Mouse (Mus musculus) CH12.LX (cell line): Measurements from ENCODE around the gene Ppp1r16b. TPM values are rescaled to one million over a fixed set of nuclear protein-coding genes. Genes with fewer than 3 reads are reported as not detected.
A peak's percentile ranks its signal among the peaks of the same experiment; 100 is the strongest.

Source experiments
- DNase-seq: peaks from one replicate; pipeline ENCODE4 v3.0.0-alpha.2; 2013; ENCODE audit errors: extremely low read depth
- H3K27ac ChIP-seq: 2 replicates; pipeline ENCODE4 v1.5.1; 2012; ENCODE audit warnings: low read depth, mild to moderate bottlenecking, control low read depth, moderate library complexity; ENCODE audit not compliant: insufficient read depth
- H3K27me3 ChIP-seq: replicated peaks from 2 replicates; pipeline ENCODE3; 2012; ENCODE audit warnings: inconsistent platforms
- H3K36me3 ChIP-seq, 2 experiments: replicated peaks in 1 of 2; 2 replicates each; pipeline versions ENCODE3 to v1.6.1; 2012; ENCODE audit warnings: inconsistent platforms in 1 of 2, low read length in 1 of 2, mild to moderate bottlenecking in 1 of 2, mixed read lengths in 1 of 2, moderate library complexity in 1 of 2; ENCODE audit not compliant: control insufficient read depth in 1 of 2, insufficient read depth in 1 of 2
- H3K4me1 ChIP-seq, 2 experiments: 2 replicates each; pipeline ENCODE4 v1.6.1; 2012; ENCODE audit warnings: inconsistent platforms in 1 of 2, moderate library complexity in 1 of 2; ENCODE audit not compliant: insufficient read depth in 2 of 2, control insufficient read depth in 1 of 2
- H3K4me2 ChIP-seq: 2 replicates; pipeline ENCODE4 v1.6.1; 2012; ENCODE audit warnings: low read depth, mild to moderate bottlenecking, control low read depth; ENCODE audit not compliant: poor library complexity, insufficient read depth, severe bottlenecking
- H3K4me3 ChIP-seq, 3 experiments: fragments of 150-350 bp in 1 of 3; sonication (generic) in 1 of 3; replicated peaks in 1 of 3; 2 replicates each; pipeline versions ENCODE3 to v1.5.1; 2011 to 2012; ENCODE audit warnings: low read depth in 2 of 3, low read length in 2 of 3, mild to moderate bottlenecking in 2 of 3, moderate library complexity in 2 of 3, control low read depth in 1 of 3, improper control_type of control experiment in 1 of 3, inconsistent platforms in 1 of 3, mixed read lengths in 1 of 3; ENCODE audit not compliant: poor library complexity in 1 of 3
- H3K79me2 ChIP-seq: replicated peaks from 2 replicates; pipeline ENCODE4 v1.6.1; 2012; ENCODE audit warnings: mild to moderate bottlenecking, moderate library complexity; ENCODE audit not compliant: control insufficient read depth, poor library complexity, insufficient read depth, severe bottlenecking; ENCODE audit errors: extremely low read depth
- H3K9ac ChIP-seq: 2 replicates; pipeline ENCODE4 v1.6.1; 2012; ENCODE audit warnings: low read depth, mild to moderate bottlenecking, control low read depth, moderate library complexity; ENCODE audit not compliant: insufficient read depth
- H3K9me3 ChIP-seq: replicated peaks from 2 replicates; pipeline ENCODE3; 2012; ENCODE audit warnings: low read length, inconsistent platforms, mixed read lengths
- EP300 ChIP-seq: IDR thresholded peaks from 2 replicates; pipeline ENCODE4 v1.6.1; 2011; ENCODE audit warnings: low read length, improper control_type of control experiment
- IRF4 ChIP-seq: IDR thresholded peaks from 2 replicates; pipeline ENCODE4 v1.6.1; 2014; ENCODE audit warnings: low read depth, mild to moderate bottlenecking, inconsistent platforms, low read length, improper control_type of control experiment
- JUN ChIP-seq: IDR thresholded peaks from 2 replicates; pipeline ENCODE4 v1.6.1; 2011; ENCODE audit warnings: low read depth, mild to moderate bottlenecking, low read length, improper control_type of control experiment, moderate library complexity; ENCODE audit not compliant: insufficient read depth
- MAFK ChIP-seq: IDR thresholded peaks from 2 replicates; pipeline ENCODE4 v1.6.1; 2011; ENCODE audit warnings: low read length, improper control_type of control experiment; ENCODE audit not compliant: insufficient replicate concordance
- MAZ ChIP-seq: IDR thresholded peaks from 2 replicates; pipeline ENCODE4 v1.6.1; 2012; ENCODE audit warnings: low read depth, mild to moderate bottlenecking, inconsistent platforms, low read length, improper control_type of control experiment, moderate library complexity
- NRF1 ChIP-seq: IDR thresholded peaks from 2 replicates; pipeline ENCODE4 v1.6.1; 2014; ENCODE audit warnings: low read depth, mild to moderate bottlenecking, inconsistent platforms, low read length, improper control_type of control experiment, moderate library complexity
- RCOR1 ChIP-seq: conservative IDR thresholded peaks from 2 replicates; pipeline ENCODE4 v1.6.1; 2012; ENCODE audit warnings: low read depth, mild to moderate bottlenecking, inconsistent platforms, low read length, improper control_type of control experiment
- SIN3A ChIP-seq: IDR thresholded peaks from 2 replicates; pipeline ENCODE4 v1.6.1; 2012; ENCODE audit warnings: low read length, improper control_type of control experiment, inconsistent platforms
- ZC3H11A ChIP-seq: IDR thresholded peaks from 2 replicates; pipeline ENCODE4 v1.6.1; 2012; ENCODE audit warnings: low read depth, mild to moderate bottlenecking, inconsistent platforms, low read length, improper control_type of control experiment
- ZKSCAN1 ChIP-seq: IDR thresholded peaks from 2 replicates; pipeline ENCODE4 v1.6.1; 2012; ENCODE audit warnings: low read depth, inconsistent platforms, low read length, improper control_type of control experiment, borderline replicate concordance
- ZMIZ1 ChIP-seq: IDR thresholded peaks from 2 replicates; pipeline ENCODE4 v1.6.1; 2012; ENCODE audit warnings: low read depth, mild to moderate bottlenecking, inconsistent platforms, low read length, improper control_type of control experiment
- dilution Hi-C: fragments of 300-500 bp; cut with MboI; formaldehyde crosslinking; loops from 2 replicates; pipeline ENCODE4 v1.14.3; 2020; ENCODE audit warnings: low sequenced_read_pairs; ENCODE audit not compliant: extremely low pct_unique_long_range_greater_than_20kb, extremely low pct_ligation_motif_present
- in situ Hi-C: fragments of 300-500 bp; cut with MboI; formaldehyde crosslinking; loops from 3 replicates; pipeline ENCODE4 v1.14.3; 2019; ENCODE audit warnings: low sequenced_read_pairs, low pct_ligation_motif_present, low pct_unique_long_range_greater_than_20kb, mixed read lengths
- polyA plus RNA-seq: library from polyadenylated mRNA; unstranded; fragments of >175 nt; gene quantifications from 2 replicates; pipeline ENCODE4 v1.2.1, GENCODE M21; 2012; ENCODE audit warnings: low read depth; ENCODE audit not compliant: insufficient read length
- total RNA-seq, 2 experiments: library from RNA; depleted of rRNA; stranded (reverse); fragments of 300-350 nt in 1 of 2; fragments of >200 nt in 1 of 2; gene quantifications; 2 replicates each; pipeline ENCODE4 v1.2.3; 2012 to 2014

Ppp1r16b gene
- total and polyA plus RNA-seq, 3 experiments, result 37.7 to 55.7 (median 52.0) TPM

GRCm38 (mm10) chr2:158795875-158796274 lies 130.7 kb downstream of the Ppp1r16b start:
- Histone ChIP-seq H3K4me2 (peak overlapping the region; percentile 76; the same call in 1 of the 2 replicates), H3K4me1 (peaks cover 15 to 23% of the 10 kb centered on the region in 2 experiments), H3K4me3 (no peak overlapping the region), H3K27ac (no peak overlapping the region), H3K9ac (0 out of 2 replicates have a peak overlapping the region, but pooled peaks have one; percentile 6)
- peak; percentile 92 for TF ChIP-seq MAFK
- TF ChIP-seq ZKSCAN1, result no peak
- TF ChIP-seq, all 38 proteins: peak for 1
- Histone ChIP-seq H3K36me3 (peaks cover 7 to 32% of the 10 kb centered on the region in 2 experiments), H3K9me3 (peaks cover 4% of the 10 kb centered on the region), H3K79me2 (peaks cover 22% of the 10 kb centered on the region), H3K27me3 (no peaks in the 10 kb centered on the region)
- dilution Hi-C loops (no loop called here), in situ Hi-C loops (no loop called here)
- no peak for DNase-seq

DNA sequence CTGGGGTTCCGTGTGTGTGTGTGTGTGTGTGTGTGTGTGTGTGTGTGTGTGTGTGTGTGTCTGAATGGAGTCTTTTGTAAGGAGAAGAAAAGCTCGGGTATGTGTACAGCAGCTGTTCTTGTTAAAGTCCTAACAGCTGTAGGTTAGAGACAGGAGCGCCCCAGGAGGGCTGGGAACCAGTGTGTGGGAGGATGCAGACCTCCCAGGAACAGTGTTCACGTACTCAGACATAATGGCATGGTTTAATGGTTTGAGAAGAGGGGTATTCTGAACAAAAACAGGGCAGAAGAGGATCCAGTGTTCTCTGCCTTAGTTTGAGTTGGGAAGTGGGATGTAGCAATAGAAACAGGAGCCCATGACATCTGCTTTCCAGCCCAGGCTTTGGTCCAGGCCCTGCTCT lies 134.1 kb downstream of the Ppp1r16b start:
- peaks cover 4% of the 10 kb centered on the region for H3K9me3 ChIP-seq
- no peak overlapping the region for H3K4me3 ChIP-seq
- no peaks in the 10 kb centered on the region for H3K27me3 ChIP-seq
- dilution Hi-C loops, result no loop called here
- H3K4me2 ChIP-seq, result no peak overlapping the region
- no peak for DNase-seq
- H3K79me2 ChIP-seq, result peaks cover 22% of the 10 kb centered on the region
- H3K27ac ChIP-seq, result no peak overlapping the region
- peaks cover 37 to 61% of the 10 kb centered on the region in 2 experiments for H3K36me3 ChIP-seq
- no peak for TF ChIP-seq ZC3H11A
- peaks cover 12 to 15% of the 10 kb centered on the region in 2 experiments for H3K4me1 ChIP-seq
- in situ Hi-C loops, result no loop called here
- H3K9ac ChIP-seq, result no peak overlapping the region

- peaks cover 20% of the 10 kb centered on the region for H3K79me2 ChIP-seq
- H3K4me3 ChIP-seq, result no peak overlapping the region
- peaks cover 4% of the 10 kb centered on the region for H3K9me3 ChIP-seq
- peaks cover 43 to 73% of the 10 kb centered on the region in 2 experiments for H3K36me3 ChIP-seq
- dilution Hi-C loops, result no loop called here
- no peak for DNase-seq
- TF ChIP-seq NRF1 (no peak), JUN (no peak), ZMIZ1 (no peak), RCOR1 (no peak), MAZ (no peak), IRF4 (no peak), EP300 (no peak), SIN3A (no peak)
- TF ChIP-seq, all 38 proteins: peak for 0
- in situ Hi-C loops, result no loop called here
- Histone ChIP-seq H3K4me1 (peaks cover 11% of the 10 kb centered on the region in 2 experiments), H3K4me2 (no peak overlapping the region), H3K9ac (no peak overlapping the region), H3K27me3 (no peaks in the 10 kb centered on the region), H3K27ac (no peak overlapping the region)
Measured at GRCm38 (mm10) chr2:158800788-158801187, 135.6 kb downstream of the Ppp1r16b start.
